Mouse (Mus musculus): ENCODE results near the gene Ralgps2. TPM values are rescaled to one million over a fixed set of nuclear protein-coding genes. Genes with fewer than 3 reads are reported as not detected.

Ralgps2 gene
- polyA plus RNA-seq (2016; fragmentation: Nextera tagmentation; extraction: Ambion mirVana) = 49.6 and 55.2 TPM in 2 replicates

GRCm38 (mm10) chr1:156939251-156940141, at the start of gene Ralgps2:
Gene Ralgps2, minus strand, starts transcription at chr1:156939626.
- 3% methylated on average over 122 of the region's 124 CpGs for WGBS
- Histone ChIP-seq H3K27me3 (ENCODE audit: insufficient read depth, poor library complexity, severe bottlenecking) (no peaks in the 10 kb centered on the region), H3K4me1 (peaks cover 10% of the 10 kb centered on the region; the same call in 1 of the 2 replicates), H3K4me3 (peak within 1 kb of the TSS; percentile 99), H3K9me3 (no peaks in the 10 kb centered on the region), H3K36me3 (no peaks in the 10 kb centered on the region; the same call in 1 of the 2 replicates), H3K27ac (peak within 1 kb of the TSS; percentile 97)
- no peak for DNase-seq (ENCODE audit: low spot score)

GRCm38 (mm10) chr1:156987576-156987975, 48.1 kb upstream of the Ralgps2 start:
- H3K36me3 ChIP-seq = no peaks in the 10 kb centered on the region
- peak overlapping the region; percentile 67 for H3K27ac ChIP-seq

GRCm38 (mm10) chr1:156986641-156987345, 47.4 kb upstream of the Ralgps2 start:
- H3K27ac ChIP-seq = peak overlapping the region; percentile 65
- no peak for DNase-seq (ENCODE audit: low spot score)
- H3K27me3 ChIP-seq (ENCODE audit: insufficient read depth, poor library complexity, severe bottlenecking) = no peaks in the 10 kb centered on the region
- H3K4me3 ChIP-seq = no peak overlapping the region
- WGBS = 36% methylated on average over 6 of the region's 6 CpGs
- no peaks in the 10 kb centered on the region for H3K36me3 ChIP-seq
- no peaks in the 10 kb centered on the region for H3K9me3 ChIP-seq
- peaks cover 50% of the 10 kb centered on the region for H3K4me1 ChIP-seq

More at GRCm38 (mm10) chr1:156987576-156987975, 48.1 kb upstream of the Ralgps2 start:
- 45% methylated on average over 3 of the region's 3 CpGs for WGBS
- no peaks in the 10 kb centered on the region for H3K9me3 ChIP-seq
- no peak for DNase-seq (ENCODE audit: low spot score)
- no peaks in the 10 kb centered on the region for H3K27me3 ChIP-seq (ENCODE audit: insufficient read depth, poor library complexity, severe bottlenecking)
- H3K4me3 ChIP-seq = no peak overlapping the region
- peaks cover 49% of the 10 kb centered on the region for H3K4me1 ChIP-seq

GRCm38 (mm10) chr1:156985657-156986640, 46.5 kb upstream of the Ralgps2 start:
- H3K4me1 ChIP-seq = peaks cover 51% of the 10 kb centered on the region
- H3K27ac ChIP-seq = peak overlapping the region; percentile 67
- H3K27me3 ChIP-seq (ENCODE audit: insufficient read depth, poor library complexity, severe bottlenecking) = no peaks in the 10 kb centered on the region
- H3K9me3 ChIP-seq = no peaks in the 10 kb centered on the region
- no peak for DNase-seq (ENCODE audit: low spot score)
- H3K36me3 ChIP-seq = no peaks in the 10 kb centered on the region
- 36% methylated on average over 6 of the region's 6 CpGs for WGBS
- no peak overlapping the region for H3K4me3 ChIP-seq

- H3K36me3 ChIP-seq = no peaks in the 10 kb centered on the region
- H3K4me3 ChIP-seq = no peak overlapping the region
- H3K9me3 ChIP-seq = no peaks in the 10 kb centered on the region
- no peak for DNase-seq (ENCODE audit: low spot score)
- 79% methylated on average over 14 of the region's 14 CpGs for WGBS
- peaks cover 43% of the 10 kb centered on the region for H3K4me1 ChIP-seq
- H3K27me3 ChIP-seq (ENCODE audit: insufficient read depth, poor library complexity, severe bottlenecking) = no peaks in the 10 kb centered on the region
- H3K27ac ChIP-seq = 0 out of 2 replicates have a peak overlapping the region, but pooled peaks have one; percentile 25
Measured at GRCm38 (mm10) chr1:156983009-156983870, 43.8 kb upstream of the Ralgps2 start.

GRCm38 (mm10) chr1:156981975-156982374, 42.5 kb upstream of the Ralgps2 start:
- Histone ChIP-seq H3K27me3 (ENCODE audit: insufficient read depth, poor library complexity, severe bottlenecking) (no peaks in the 10 kb centered on the region), H3K9me3 (no peaks in the 10 kb centered on the region), H3K4me1 (peaks cover 32% of the 10 kb centered on the region), H3K27ac (no peak overlapping the region), H3K36me3 (no peaks in the 10 kb centered on the region), H3K4me3 (no peak overlapping the region)
- 78% methylated on average over 9 of the region's 9 CpGs for WGBS
- DNase-seq (ENCODE audit: low spot score) = no peak

- DNase-seq (ENCODE audit: low spot score) = no peak
- H3K9me3 ChIP-seq = no peaks in the 10 kb centered on the region
- H3K27ac ChIP-seq = no peak overlapping the region
- 83% methylated on average over 4 of the region's 4 CpGs for WGBS
- no peak overlapping the region for H3K4me3 ChIP-seq
- no peaks in the 10 kb centered on the region for H3K27me3 ChIP-seq (ENCODE audit: insufficient read depth, poor library complexity, severe bottlenecking)
- no peaks in the 10 kb centered on the region for H3K36me3 ChIP-seq
- peaks cover 16% of the 10 kb centered on the region; the same call in 1 of the 2 replicates for H3K4me1 ChIP-seq
Measured at GRCm38 (mm10) chr1:156979722-156980121, 40.3 kb upstream of the Ralgps2 start.

GRCm38 (mm10) chr1:156978656-156979055, 39.2 kb upstream of the Ralgps2 start:
- DNase-seq (ENCODE audit: low spot score) = no peak
- Histone ChIP-seq H3K9me3 (no peaks in the 10 kb centered on the region), H3K4me3 (no peak overlapping the region), H3K4me1 (peaks cover 16% of the 10 kb centered on the region; the same call in 1 of the 2 replicates), H3K36me3 (no peaks in the 10 kb centered on the region), H3K27ac (no peak overlapping the region), H3K27me3 (ENCODE audit: insufficient read depth, poor library complexity, severe bottlenecking) (no peaks in the 10 kb centered on the region)
- WGBS = 87% methylated on average over 7 of the region's 7 CpGs

GRCm38 (mm10) chr1:156973857-156974256, 34.4 kb upstream of the Ralgps2 start:
- Histone ChIP-seq H3K4me3 (no peak overlapping the region), H3K36me3 (no peaks in the 10 kb centered on the region), H3K27ac (no peak overlapping the region), H3K4me1 (no peaks in the 10 kb centered on the region), H3K27me3 (ENCODE audit: insufficient read depth, poor library complexity, severe bottlenecking) (no peaks in the 10 kb centered on the region), H3K9me3 (no peaks in the 10 kb centered on the region)
- no peak for DNase-seq (ENCODE audit: low spot score)
- WGBS = 76% methylated on average over 6 of the region's 6 CpGs

- H3K4me1 ChIP-seq = no peaks in the 10 kb centered on the region
- H3K27ac ChIP-seq = no peak overlapping the region
- no peak for DNase-seq (ENCODE audit: low spot score)
- no peak overlapping the region for H3K4me3 ChIP-seq
- WGBS = 91% methylated on average over 4 of the region's 4 CpGs
- H3K9me3 ChIP-seq = no peaks in the 10 kb centered on the region
- H3K36me3 ChIP-seq = no peaks in the 10 kb centered on the region
- H3K27me3 ChIP-seq (ENCODE audit: insufficient read depth, poor library complexity, severe bottlenecking) = no peaks in the 10 kb centered on the region
Measured at GRCm38 (mm10) chr1:156972391-156972790, 33.0 kb upstream of the Ralgps2 start.

GRCm38 (mm10) chr1:156971206-156971811, 31.9 kb upstream of the Ralgps2 start:
- Histone ChIP-seq H3K27me3 (ENCODE audit: insufficient read depth, poor library complexity, severe bottlenecking) (no peaks in the 10 kb centered on the region), H3K9me3 (no peaks in the 10 kb centered on the region), H3K27ac (no peak overlapping the region), H3K4me3 (no peak overlapping the region), H3K4me1 (no peaks in the 10 kb centered on the region), H3K36me3 (no peaks in the 10 kb centered on the region)
- no peak for DNase-seq (ENCODE audit: low spot score)
- WGBS = 48% methylated on average over 7 of the region's 7 CpGs
